Mouse (Mus musculus): ENCODE data around the gene AI854703. TPM values are rescaled to one million over a fixed set of nuclear protein-coding genes. Genes with fewer than 3 reads are reported as not detected.

The AI854703 gene
- total and polyA plus RNA-seq, 2 experiments: under 0.01 to 0.06 TPM

DNA sequence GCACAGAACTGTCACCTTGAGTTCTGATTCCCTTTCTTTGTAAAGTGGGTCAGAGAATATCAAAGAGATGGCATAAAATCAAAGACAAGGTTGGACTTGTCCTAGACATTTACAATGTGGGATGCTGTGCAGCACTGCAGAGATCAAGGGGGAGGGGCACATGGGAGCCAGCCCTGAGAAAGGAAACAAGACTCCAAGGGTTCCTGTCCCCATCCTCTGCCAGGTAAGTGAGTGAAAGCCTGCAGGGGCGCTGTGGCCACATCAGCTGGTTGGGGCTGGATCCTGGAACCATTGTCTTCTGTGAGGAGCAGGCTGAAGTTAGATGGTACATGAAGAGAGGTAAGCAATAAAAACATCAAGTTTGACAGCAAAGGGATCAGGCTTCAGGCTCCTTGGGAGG lies 3.1 kb upstream of the AI854703 start:
- no peak for DNase-seq (ENCODE audit: extremely low read depth, low read depth, low spot score)
- Histone ChIP-seq H3K4me3 (ENCODE audit: insufficient read depth, low read depth, low read length) (no peak overlapping the region), H3K4me1 (ENCODE audit: control insufficient read depth, insufficient read depth, low read length) (no peaks in the 10 kb centered on the region), H3K36me3 (ENCODE audit: control insufficient read depth, insufficient read depth, low read length) (peaks cover 6% of the 10 kb centered on the region; the same call in 1 of the 2 replicates), H3K27ac (replicated peaks; ENCODE audit: insufficient read depth, low read depth, low read length) (no peak overlapping the region), H3K27me3 (ENCODE audit: control insufficient read depth, insufficient read depth, low read length) (peaks cover 6% of the 10 kb centered on the region; the same call in 1 of the 2 replicates), H3K79me2 (ENCODE audit: control insufficient read depth, insufficient read depth, low read length) (no peaks in the 10 kb centered on the region), H3K9ac (ENCODE audit: low read depth, low read length) (no peak overlapping the region)
- WGBS: 63% methylated on average over 1 of the region's 1 CpGs
- TF ChIP-seq POLR2A (IDR thresholded peaks at IDR 0.05; ENCODE audit: extremely low read depth, insufficient read depth, low read length) (no peak), CTCF (IDR thresholded peaks at IDR 0.05; ENCODE audit: low read depth, low read length) (no peak)

DNA sequence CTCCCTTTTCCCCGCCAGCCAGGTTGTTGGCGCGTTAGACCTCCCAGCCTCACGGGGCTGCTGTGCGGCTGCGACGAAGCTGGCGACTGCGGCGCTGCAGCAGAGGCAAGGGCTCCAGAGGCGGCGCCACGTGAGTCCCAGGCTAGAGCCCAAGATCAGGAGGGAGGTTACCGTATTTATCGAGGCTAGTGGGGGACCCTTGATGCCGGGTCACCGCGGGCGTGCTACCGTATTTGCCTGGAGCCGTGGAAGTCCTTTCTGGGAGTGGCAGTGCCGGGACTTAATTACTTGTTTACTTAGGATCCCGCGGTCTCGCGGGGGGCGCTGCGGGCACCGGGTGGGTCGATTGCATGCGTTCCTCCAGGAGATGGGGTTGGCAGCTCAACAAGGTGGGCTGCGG lies 420 bp downstream of the AI854703 start:
- peak overlapping the region; percentile 20; the same call in 1 of the 2 replicates for H3K4me3 ChIP-seq (ENCODE audit: insufficient read depth, low read depth, low read length)
- no peaks in the 10 kb centered on the region for H3K4me1 ChIP-seq (ENCODE audit: control insufficient read depth, insufficient read depth, low read length)
- peak; percentile 17 for DNase-seq (ENCODE audit: extremely low read depth, low read depth, low spot score)
- no peak overlapping the region for H3K9ac ChIP-seq (ENCODE audit: low read depth, low read length)
- H3K79me2 ChIP-seq (ENCODE audit: control insufficient read depth, insufficient read depth, low read length): no peaks in the 10 kb centered on the region
- 2% methylated on average over 32 of the region's 32 CpGs for WGBS
- TF ChIP-seq CTCF (IDR thresholded peaks at IDR 0.05; ENCODE audit: low read depth, low read length): no peak
- no peak for TF ChIP-seq POLR2A (IDR thresholded peaks at IDR 0.05; ENCODE audit: extremely low read depth, insufficient read depth, low read length)
- H3K27ac ChIP-seq (replicated peaks; ENCODE audit: insufficient read depth, low read depth, low read length): no peak overlapping the region
- H3K27me3 ChIP-seq (ENCODE audit: control insufficient read depth, insufficient read depth, low read length): peaks cover 12% of the 10 kb centered on the region
- H3K36me3 ChIP-seq (ENCODE audit: control insufficient read depth, insufficient read depth, low read length): no peaks in the 10 kb centered on the region

DNA sequence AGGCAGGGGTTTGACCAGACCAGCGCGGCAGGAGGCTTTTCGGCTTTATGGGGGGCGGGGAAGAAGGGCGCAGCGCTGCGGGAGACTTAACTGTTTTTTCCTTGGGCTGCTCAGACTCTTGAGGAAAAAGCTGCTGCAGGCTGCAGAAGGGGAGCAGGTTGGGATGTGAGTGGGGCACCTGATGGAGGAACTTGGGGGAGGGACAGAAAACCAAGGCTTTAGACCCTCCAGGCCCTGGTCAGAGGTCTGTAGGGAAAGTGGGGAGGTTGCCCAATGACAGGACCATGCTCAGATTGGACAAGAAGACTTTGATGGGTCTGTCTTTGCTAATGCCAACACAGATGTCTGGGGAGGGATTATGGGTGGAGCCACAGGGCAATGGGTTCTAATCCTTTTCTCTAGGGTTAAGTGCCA lies 954 bp downstream of the AI854703 start:
- Histone ChIP-seq H3K9ac (ENCODE audit: low read depth, low read length) (no peak overlapping the region), H3K36me3 (ENCODE audit: control insufficient read depth, insufficient read depth, low read length) (no peaks in the 10 kb centered on the region), H3K4me1 (ENCODE audit: control insufficient read depth, insufficient read depth, low read length) (no peaks in the 10 kb centered on the region), H3K79me2 (ENCODE audit: control insufficient read depth, insufficient read depth, low read length) (no peaks in the 10 kb centered on the region), H3K27ac (replicated peaks; ENCODE audit: insufficient read depth, low read depth, low read length) (no peak overlapping the region), H3K27me3 (ENCODE audit: control insufficient read depth, insufficient read depth, low read length) (peaks cover 12% of the 10 kb centered on the region), H3K4me3 (ENCODE audit: insufficient read depth, low read depth, low read length) (no peak overlapping the region)
- no peak for TF ChIP-seq CTCF (IDR thresholded peaks at IDR 0.05; ENCODE audit: low read depth, low read length)
- TF ChIP-seq POLR2A (IDR thresholded peaks at IDR 0.05; ENCODE audit: extremely low read depth, insufficient read depth, low read length): no peak
- WGBS: 27% methylated on average over 7 of the region's 7 CpGs
- no peak for DNase-seq (ENCODE audit: extremely low read depth, low read depth, low spot score)

DNA sequence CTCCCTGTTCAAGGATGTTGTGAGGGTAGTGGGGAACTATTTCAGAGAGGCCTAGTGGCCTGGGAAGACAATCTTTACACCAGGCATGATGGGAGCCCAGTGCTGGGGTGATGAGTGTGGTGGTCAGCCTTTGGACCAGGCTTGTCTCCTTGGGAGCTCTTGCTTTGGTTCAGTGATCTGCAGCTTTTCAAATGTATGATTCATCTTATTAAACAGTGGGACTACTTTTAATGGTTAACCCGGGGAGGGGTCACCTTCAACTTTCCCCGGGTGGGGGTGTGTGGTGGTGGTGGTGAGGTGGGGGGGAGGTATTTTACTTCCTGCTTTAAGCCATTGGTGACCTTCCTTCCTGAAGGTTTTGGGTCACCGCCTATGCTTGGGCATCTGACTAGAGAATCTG lies 1.8 kb downstream of the AI854703 start:
- Histone ChIP-seq H3K27ac (replicated peaks; ENCODE audit: insufficient read depth, low read depth, low read length) (no peak overlapping the region), H3K4me1 (ENCODE audit: control insufficient read depth, insufficient read depth, low read length) (no peaks in the 10 kb centered on the region), H3K4me3 (ENCODE audit: insufficient read depth, low read depth, low read length) (no peak overlapping the region), H3K79me2 (ENCODE audit: control insufficient read depth, insufficient read depth, low read length) (no peaks in the 10 kb centered on the region), H3K36me3 (ENCODE audit: control insufficient read depth, insufficient read depth, low read length) (no peaks in the 10 kb centered on the region), H3K9ac (ENCODE audit: low read depth, low read length) (no peak overlapping the region), H3K27me3 (ENCODE audit: control insufficient read depth, insufficient read depth, low read length) (peaks cover 12% of the 10 kb centered on the region)
- DNase-seq (ENCODE audit: extremely low read depth, low read depth, low spot score): no peak
- TF ChIP-seq CTCF (IDR thresholded peaks at IDR 0.05; ENCODE audit: low read depth, low read length): no peak
- no peak for TF ChIP-seq POLR2A (IDR thresholded peaks at IDR 0.05; ENCODE audit: extremely low read depth, insufficient read depth, low read length)
- WGBS: 68% methylated on average over 3 of the region's 3 CpGs

DNA sequence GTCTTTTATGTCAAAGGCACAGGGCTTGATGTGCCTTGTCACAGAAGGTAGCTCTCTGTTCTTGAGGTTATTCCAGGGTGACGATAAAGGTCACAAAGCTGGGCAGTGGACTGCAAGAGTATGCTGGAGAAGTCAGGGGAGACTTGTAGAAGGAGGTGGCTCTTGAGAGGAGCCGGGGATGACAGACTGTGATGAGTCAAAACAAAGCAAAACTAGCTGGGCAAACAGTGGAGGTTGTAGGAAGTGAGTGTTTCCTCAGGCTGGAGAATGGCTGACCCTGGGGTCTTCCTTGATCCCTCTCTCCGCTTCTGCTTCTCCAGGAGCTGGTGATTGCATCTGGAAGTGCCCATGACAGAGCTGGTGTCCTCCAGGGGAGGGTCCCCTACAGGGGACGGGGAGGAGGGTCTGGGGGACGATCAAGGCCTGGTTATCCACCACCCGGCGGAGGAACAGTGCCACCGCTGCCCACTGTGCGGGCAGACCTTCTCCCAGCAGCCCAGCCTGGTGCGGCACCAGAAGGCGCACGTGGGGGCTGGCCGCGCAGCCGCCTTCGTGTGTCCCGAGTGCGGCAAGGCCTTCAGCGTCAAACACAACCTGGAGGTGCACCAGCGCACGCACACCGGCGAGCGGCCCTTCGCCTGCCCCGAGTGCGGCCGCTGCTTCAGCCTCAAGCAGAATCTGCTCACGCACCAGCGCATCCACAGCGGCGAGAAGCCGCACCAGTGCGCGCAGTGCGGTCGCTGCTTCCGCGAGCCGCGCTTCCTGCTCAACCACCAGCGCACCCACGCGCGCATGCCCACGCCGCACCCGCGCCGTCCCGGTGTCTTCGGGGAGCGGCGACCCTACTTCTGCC lies 2.5 kb downstream of the AI854703 start:
- DNase-seq (ENCODE audit: extremely low read depth, low read depth, low spot score): no peak
- no peak for TF ChIP-seq CTCF (IDR thresholded peaks at IDR 0.05; ENCODE audit: low read depth, low read length)
- TF ChIP-seq POLR2A (IDR thresholded peaks at IDR 0.05; ENCODE audit: extremely low read depth, insufficient read depth, low read length): no peak
- Histone ChIP-seq H3K27ac (replicated peaks; ENCODE audit: insufficient read depth, low read depth, low read length) (no peak overlapping the region), H3K27me3 (ENCODE audit: control insufficient read depth, insufficient read depth, low read length) (peaks cover 12% of the 10 kb centered on the region), H3K4me1 (ENCODE audit: control insufficient read depth, insufficient read depth, low read length) (no peaks in the 10 kb centered on the region), H3K36me3 (ENCODE audit: control insufficient read depth, insufficient read depth, low read length) (no peaks in the 10 kb centered on the region), H3K4me3 (ENCODE audit: insufficient read depth, low read depth, low read length) (peak overlapping the region; percentile 54; the same call in 1 of the 2 replicates), H3K79me2 (ENCODE audit: control insufficient read depth, insufficient read depth, low read length) (no peaks in the 10 kb centered on the region), H3K9ac (ENCODE audit: low read depth, low read length) (peak overlapping the region; percentile 47; the same call in 1 of the 2 replicates)
- 34% methylated on average over 54 of the region's 54 CpGs for WGBS

DNA sequence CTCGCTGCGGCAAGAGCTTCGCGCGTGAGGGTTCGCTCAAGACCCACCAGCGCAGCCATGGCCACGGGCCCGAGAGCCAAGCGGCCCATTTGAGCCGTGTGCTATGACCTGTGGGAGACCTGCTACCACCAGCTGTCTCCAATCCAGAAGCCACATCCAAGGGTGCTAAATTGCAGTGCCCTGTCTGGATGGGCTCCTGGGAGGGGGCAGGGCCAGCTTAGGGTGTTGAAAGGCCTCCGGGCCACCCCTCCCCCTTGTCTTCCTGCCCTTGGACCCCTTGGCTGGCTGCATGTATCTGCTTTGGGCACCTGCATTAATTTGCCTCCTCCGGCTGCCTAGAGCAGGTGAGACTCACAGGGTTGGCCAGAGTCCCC lies 3.1 kb downstream of the AI854703 start:
- no peak for TF ChIP-seq CTCF (IDR thresholded peaks at IDR 0.05; ENCODE audit: low read depth, low read length)
- no peak for TF ChIP-seq POLR2A (IDR thresholded peaks at IDR 0.05; ENCODE audit: extremely low read depth, insufficient read depth, low read length)
- Histone ChIP-seq H3K4me3 (ENCODE audit: insufficient read depth, low read depth, low read length) (peak overlapping the region; percentile 54; the same call in 1 of the 2 replicates), H3K27ac (replicated peaks; ENCODE audit: insufficient read depth, low read depth, low read length) (no peak overlapping the region), H3K4me1 (ENCODE audit: control insufficient read depth, insufficient read depth, low read length) (no peaks in the 10 kb centered on the region), H3K79me2 (ENCODE audit: control insufficient read depth, insufficient read depth, low read length) (no peaks in the 10 kb centered on the region), H3K36me3 (ENCODE audit: control insufficient read depth, insufficient read depth, low read length) (no peaks in the 10 kb centered on the region), H3K27me3 (ENCODE audit: control insufficient read depth, insufficient read depth, low read length) (peaks cover 12% of the 10 kb centered on the region), H3K9ac (ENCODE audit: low read depth, low read length) (0 out of 2 replicates have a peak overlapping the region, but pooled peaks have one; percentile 3)
- DNase-seq (ENCODE audit: extremely low read depth, low read depth, low spot score): no peak
- whole genome bisulfite sequencing: 42% methylated on average over 13 of the region's 13 CpGs

Data from liver, adult 2 months (tissue).